Mouse (Mus musculus) lung, embryonic 15.5 days (tissue): ENCODE measurements around the gene Lrr1. TPM values are rescaled to one million over a fixed set of nuclear protein-coding genes. Genes with fewer than 3 reads are reported as not detected.

Experiments used
- ATAC-seq: fragments of 200-750 bp; cut with Nextera tagmentation; 2 replicates; pipeline ENCODE4 v1.8.0; 2017; ENCODE audit warnings: moderate number of reproducible peaks, borderline replicate concordance; ENCODE audit not compliant: low FRiP score, low TSS enrichment; ENCODE audit errors: extremely low read depth
- H3K27ac ChIP-seq: fragments of 300-500 bp; sonication (generic); 2 replicates; pipeline ENCODE4 v1.5.1; 2015; ENCODE audit warnings: moderate library complexity, mild to moderate bottlenecking, inconsistent platforms
- H3K27me3 ChIP-seq: fragments of 300-500 bp; sonication (generic); 2 replicates; pipeline ENCODE4 v1.6.1; 2015; ENCODE audit warnings: inconsistent platforms
- H3K36me3 ChIP-seq: fragments of 300-500 bp; sonication (generic); 2 replicates; pipeline ENCODE4 v1.6.1; 2015; ENCODE audit warnings: inconsistent platforms
- H3K4me1 ChIP-seq: fragments of 300-500 bp; sonication (generic); 2 replicates; pipeline ENCODE4 v1.6.1; 2015; ENCODE audit warnings: inconsistent platforms
- H3K4me2 ChIP-seq: fragments of 300-500 bp; sonication (generic); 2 replicates; pipeline ENCODE4 v1.6.1; 2015; ENCODE audit warnings: inconsistent platforms, mild to moderate bottlenecking, moderate library complexity
- H3K4me3 ChIP-seq: fragments of 300-500 bp; sonication (generic); 2 replicates; pipeline ENCODE4 v1.5.1; 2015; ENCODE audit warnings: mild to moderate bottlenecking, inconsistent platforms
- H3K9ac ChIP-seq: fragments of 300-500 bp; sonication (generic); 2 replicates; pipeline ENCODE4 v1.6.1; 2015; ENCODE audit warnings: inconsistent platforms
- H3K9me3 ChIP-seq: fragments of 300-500 bp; sonication (generic); 2 replicates; pipeline ENCODE4 v1.6.1; 2016; ENCODE audit warnings: inconsistent platforms
- WGBS: fragments of 180-500 bp; shearing (Covaris S2); methylation state at CpG from one replicate; pipeline ENCODE4 v1.1.7; 2015; 5-methylcytosine and 5-hydroxymethylcytosine counted together
- polyA plus RNA-seq: library from polyadenylated mRNA; unstranded; fragments of >200 nt; fragmentation: Nextera tagmentation; extraction: Ambion mirVana; gene quantifications from 2 replicates; pipeline ENCODE4 v1.2.1, GENCODE M21; 2015

Gene Lrr1
- polyA plus RNA-seq, result 27.9 and 29.1 TPM in 2 replicates

GRCm38 (mm10) chr12:69168461-69169106, at the start of gene Lrr1:
Lrr1 (plus strand) TSS chr12:69168814.
- Histone ChIP-seq H3K27ac (peak within 1 kb of the TSS; percentile 69; the same call in 1 of the 2 replicates), H3K9ac (peak within 1 kb of the TSS; percentile 70), H3K4me1 (peaks cover 18% of the 10 kb centered on the region), H3K9me3 (no peaks in the 10 kb centered on the region), H3K4me2 (peak within 1 kb of the TSS; percentile 88), H3K4me3 (peak within 1 kb of the TSS; percentile 69), H3K36me3 (peaks cover 11% of the 10 kb centered on the region), H3K27me3 (no peaks in the 10 kb centered on the region)
- ATAC-seq, result peak; percentile 90
- under 1% methylated on average over 40 of the region's 40 CpGs for WGBS

GRCm38 (mm10) chr12:69119908-69120307, 48.7 kb upstream of the Lrr1 start:
- H3K36me3 ChIP-seq, result no peaks in the 10 kb centered on the region
- no peak overlapping the region for H3K4me2 ChIP-seq
- H3K9ac ChIP-seq, result no peak overlapping the region
- H3K27ac ChIP-seq, result no peak overlapping the region
- no peak overlapping the region for H3K4me3 ChIP-seq
- 81% methylated on average over 6 of the region's 6 CpGs for WGBS
- no peaks in the 10 kb centered on the region for H3K9me3 ChIP-seq
- no peaks in the 10 kb centered on the region for H3K4me1 ChIP-seq
- no peaks in the 10 kb centered on the region for H3K27me3 ChIP-seq
- ATAC-seq, result no peak

- WGBS, result 87% methylated on average over 11 of the region's 11 CpGs
- no peak for ATAC-seq
Observed at GRCm38 (mm10) chr12:69122801-69123200, 45.8 kb upstream of the Lrr1 start.

GRCm38 (mm10) chr12:69125066-69125465, 43.5 kb upstream of the Lrr1 start:
- H3K27ac ChIP-seq, result no peak overlapping the region
- WGBS, result 85% methylated on average over 5 of the region's 5 CpGs

More at GRCm38 (mm10) chr12:69122801-69123200, 45.8 kb upstream of the Lrr1 start:
- Histone ChIP-seq H3K27me3 (no peaks in the 10 kb centered on the region), H3K4me2 (no peak overlapping the region), H3K27ac (no peak overlapping the region), H3K9ac (no peak overlapping the region), H3K9me3 (no peaks in the 10 kb centered on the region), H3K4me1 (no peaks in the 10 kb centered on the region), H3K36me3 (no peaks in the 10 kb centered on the region), H3K4me3 (no peak overlapping the region)

GRCm38 (mm10) chr12:69127170-69127569, 41.4 kb upstream of the Lrr1 start:
- no peak for ATAC-seq

More at GRCm38 (mm10) chr12:69125066-69125465, 43.5 kb upstream of the Lrr1 start:
- H3K4me1 ChIP-seq, result 0 out of 2 replicates have a peak, but pooled peaks cover 2% of the 10 kb centered on the region
- H3K9me3 ChIP-seq, result no peaks in the 10 kb centered on the region
- H3K4me3 ChIP-seq, result no peak overlapping the region
- no peak overlapping the region for H3K4me2 ChIP-seq
- no peak overlapping the region for H3K9ac ChIP-seq
- no peaks in the 10 kb centered on the region for H3K27me3 ChIP-seq
- no peak for ATAC-seq
- no peaks in the 10 kb centered on the region for H3K36me3 ChIP-seq

GRCm38 (mm10) chr12:69127626-69128025, 41.0 kb upstream of the Lrr1 start:
- Histone ChIP-seq H3K36me3 (no peaks in the 10 kb centered on the region), H3K4me2 (no peak overlapping the region), H3K4me3 (no peak overlapping the region), H3K27ac (no peak overlapping the region), H3K27me3 (no peaks in the 10 kb centered on the region), H3K9ac (no peak overlapping the region), H3K4me1 (0 out of 2 replicates have a peak, but pooled peaks cover 5% of the 10 kb centered on the region), H3K9me3 (no peaks in the 10 kb centered on the region)
- no peak for ATAC-seq
- WGBS, result 83% methylated on average over 3 of the region's 3 CpGs

More at GRCm38 (mm10) chr12:69127170-69127569, 41.4 kb upstream of the Lrr1 start:
- Histone ChIP-seq H3K27ac (no peak overlapping the region), H3K27me3 (no peaks in the 10 kb centered on the region), H3K9ac (no peak overlapping the region), H3K36me3 (no peaks in the 10 kb centered on the region), H3K4me2 (no peak overlapping the region), H3K4me1 (0 out of 2 replicates have a peak, but pooled peaks cover 5% of the 10 kb centered on the region), H3K9me3 (no peaks in the 10 kb centered on the region), H3K4me3 (no peak overlapping the region)
- 82% methylated on average over 5 of the region's 5 CpGs for WGBS

GRCm38 (mm10) chr12:69129634-69130310, 38.8 kb upstream of the Lrr1 start:
- Histone ChIP-seq H3K9ac (no peak overlapping the region), H3K9me3 (no peaks in the 10 kb centered on the region), H3K27me3 (no peaks in the 10 kb centered on the region), H3K4me3 (0 out of 2 replicates have a peak overlapping the region, but pooled peaks have one; percentile 9), H3K27ac (no peak overlapping the region), H3K4me1 (0 out of 2 replicates have a peak, but pooled peaks cover 5% of the 10 kb centered on the region), H3K4me2 (peak overlapping the region; percentile 39), H3K36me3 (no peaks in the 10 kb centered on the region)
- 24% methylated on average over 18 of the region's 18 CpGs for WGBS
- ATAC-seq, result peak; percentile 35; the same call in 1 of the 2 replicates

- no peaks in the 10 kb centered on the region for H3K27me3 ChIP-seq
- H3K9me3 ChIP-seq, result no peaks in the 10 kb centered on the region
- H3K36me3 ChIP-seq, result no peaks in the 10 kb centered on the region
- no peak overlapping the region for H3K9ac ChIP-seq
- H3K4me2 ChIP-seq, result peak overlapping the region; percentile 39
- WGBS, result 67% methylated on average over 12 of the region's 12 CpGs
- ATAC-seq, result no peak
- 0 out of 2 replicates have a peak, but pooled peaks cover 5% of the 10 kb centered on the region for H3K4me1 ChIP-seq
- no peak overlapping the region for H3K27ac ChIP-seq
- H3K4me3 ChIP-seq, result 0 out of 2 replicates have a peak overlapping the region, but pooled peaks have one; percentile 9
Observed at GRCm38 (mm10) chr12:69130486-69130885, 38.1 kb upstream of the Lrr1 start.

GRCm38 (mm10) chr12:69131267-69131666, 37.3 kb upstream of the Lrr1 start:
- 0 out of 2 replicates have a peak, but pooled peaks cover 5% of the 10 kb centered on the region for H3K4me1 ChIP-seq
- no peak for ATAC-seq
- no peaks in the 10 kb centered on the region for H3K36me3 ChIP-seq
- no peak overlapping the region for H3K9ac ChIP-seq
- no peaks in the 10 kb centered on the region for H3K27me3 ChIP-seq
- no peak overlapping the region for H3K4me2 ChIP-seq
- H3K4me3 ChIP-seq, result no peak overlapping the region
- no peak overlapping the region for H3K27ac ChIP-seq
- WGBS, result 78% methylated on average over 6 of the region's 6 CpGs
- no peaks in the 10 kb centered on the region for H3K9me3 ChIP-seq

- H3K9me3 ChIP-seq, result no peaks in the 10 kb centered on the region
- no peak overlapping the region for H3K4me3 ChIP-seq
- 0 out of 2 replicates have a peak, but pooled peaks cover 5% of the 10 kb centered on the region for H3K4me1 ChIP-seq
- H3K9ac ChIP-seq, result no peak overlapping the region
- no peaks in the 10 kb centered on the region for H3K27me3 ChIP-seq
- H3K36me3 ChIP-seq, result no peaks in the 10 kb centered on the region
- H3K4me2 ChIP-seq, result no peak overlapping the region
- ATAC-seq, result no peak
- H3K27ac ChIP-seq, result no peak overlapping the region
- 9% methylated on average over 10 of the region's 10 CpGs for WGBS
Observed at GRCm38 (mm10) chr12:69131981-69132380, 36.6 kb upstream of the Lrr1 start.

GRCm38 (mm10) chr12:69139201-69139600, 29.4 kb upstream of the Lrr1 start:
- 91% methylated on average over 3 of the region's 3 CpGs for WGBS
- no peaks in the 10 kb centered on the region for H3K27me3 ChIP-seq
- no peak overlapping the region for H3K27ac ChIP-seq
- H3K9me3 ChIP-seq, result no peaks in the 10 kb centered on the region
- H3K4me2 ChIP-seq, result no peak overlapping the region
- H3K36me3 ChIP-seq, result no peaks in the 10 kb centered on the region
- no peak overlapping the region for H3K9ac ChIP-seq
- no peaks in the 10 kb centered on the region for H3K4me1 ChIP-seq
- H3K4me3 ChIP-seq, result no peak overlapping the region
- ATAC-seq, result no peak

GRCm38 (mm10) chr12:69139841-69140240, 28.8 kb upstream of the Lrr1 start:
- Histone ChIP-seq H3K27ac (no peak overlapping the region), H3K9ac (no peak overlapping the region), H3K4me2 (no peak overlapping the region), H3K27me3 (no peaks in the 10 kb centered on the region), H3K9me3 (no peaks in the 10 kb centered on the region), H3K36me3 (no peaks in the 10 kb centered on the region), H3K4me3 (no peak overlapping the region), H3K4me1 (no peaks in the 10 kb centered on the region)
- 87% methylated on average over 7 of the region's 7 CpGs for WGBS
- no peak for ATAC-seq
